Mouse (Mus musculus) bone marrow macrophage, adult 2 months (primary cell): Measurements from ENCODE around the gene Slc5a1.

Source experiments
- CTCF ChIP-seq: IDR thresholded peaks from 2 replicates; pipeline ENCODE4 v1.5.1; 2012; ENCODE audit warnings: low read depth, mild to moderate bottlenecking, low read length, moderate library complexity
- POLR2A ChIP-seq: IDR thresholded peaks from 2 replicates; pipeline ENCODE4 v1.6.1; 2012; ENCODE audit warnings: mild to moderate bottlenecking, low read depth, low read length, borderline replicate concordance

- TF ChIP-seq POLR2A (no peak), CTCF (no peak)
Measured at GRCm38 (mm10) chr5:33056126-33056765, 47.8 kb upstream of the Slc5a1 start.
